Mouse (Mus musculus) megakaryocyte, embryonic 14.5 days (primary cell): ENCODE measurements around the gene Fbll1.
"Not testable (repeated sequence)": the region's sequence is repeated elsewhere in the genome, so short reads cannot be mapped to it uniquely, and the experiment has no call there.

Source experiments
- FLI1 ChIP-seq: IDR thresholded peaks from 2 replicates; pipeline ENCODE4 v1.6.1; 2012; ENCODE audit warnings: low read length, inconsistent platforms, mixed read lengths
- GATA1 ChIP-seq: IDR thresholded peaks from 3 replicates; pipeline ENCODE4 v1.6.1; 2012; ENCODE audit warnings: mixed read lengths, low read length, inconsistent platforms, borderline replicate concordance

GRCm38 (mm10) chr11:35842560-35842959 is 43.9 kb upstream of the Fbll1 start:
- TF ChIP-seq GATA1, FLI1: not testable (repeated sequence)
